Mouse (Mus musculus) spleen, adult 2 months (tissue): ENCODE measurements around the gene Gabbr2. TPM values are rescaled to one million over a fixed set of nuclear protein-coding genes. Genes with fewer than 3 reads are reported as not detected.

ENCODE experiments used
- DNase-seq, 2 experiments: peaks; one replicate each; pipeline versions ENCODE4 v3.0.0 to v3.0.0-alpha.2; 2012 to 2021; ENCODE audit warnings: low spot score in 2 of 2, low read depth in 1 of 2
- H3K27ac ChIP-seq: fragments of 200-500 bp; 2 replicates; pipeline ENCODE4 v1.5.1; 2012; ENCODE audit warnings: low read length, inconsistent platforms; ENCODE audit not compliant: insufficient read depth
- H3K27me3 ChIP-seq: fragments of 200-500 bp; 2 replicates; pipeline ENCODE4 v1.6.1; 2012; ENCODE audit warnings: mild to moderate bottlenecking, moderate library complexity, low read length, inconsistent platforms; ENCODE audit not compliant: control insufficient read depth, insufficient read depth
- H3K36me3 ChIP-seq: fragments of 200-500 bp; 2 replicates; pipeline ENCODE4 v1.6.1; 2012; ENCODE audit warnings: mild to moderate bottlenecking, low read length, inconsistent platforms; ENCODE audit not compliant: control insufficient read depth, insufficient read depth
- H3K4me1 ChIP-seq: fragments of 200-500 bp; 2 replicates; pipeline ENCODE4 v1.6.1; 2011; ENCODE audit warnings: inconsistent platforms; ENCODE audit not compliant: control insufficient read depth, insufficient read depth, insufficient read length
- H3K4me3 ChIP-seq: fragments of 200-500 bp; 2 replicates; pipeline ENCODE4 v1.5.1; 2011; ENCODE audit warnings: mild to moderate bottlenecking, inconsistent platforms; ENCODE audit not compliant: insufficient read depth, insufficient read length; ENCODE audit errors: extremely low read depth
- CTCF ChIP-seq: fragments of 200-500 bp; IDR thresholded peaks from 2 replicates; pipeline ENCODE4 v1.5.1; 2011; ENCODE audit warnings: mild to moderate bottlenecking, inconsistent platforms; ENCODE audit not compliant: insufficient read depth, insufficient read length, insufficient replicate concordance; ENCODE audit errors: extremely low read depth
- POLR2A ChIP-seq: fragments of 200-500 bp; IDR thresholded peaks from 2 replicates; pipeline ENCODE4 v1.6.1; 2011; ENCODE audit warnings: low read depth, low read length, inconsistent platforms
- WGBS: fragments of 180-500 bp; shearing (Covaris S2); methylation state at CpG from one replicate; pipeline ENCODE4 v1.1.7; 2018; 5-methylcytosine and 5-hydroxymethylcytosine counted together
- polyA plus RNA-seq: library from polyadenylated mRNA; depleted of rRNA; stranded (reverse); fragments of >200 nt; gene quantifications from 2 replicates; pipeline ENCODE4 v1.2.3, GENCODE M21; 2012

The Gabbr2 gene
- polyA plus RNA-seq, 1 experiment = not detected

- Histone ChIP-seq H3K36me3 (no peaks in the 10 kb centered on the region), H3K4me1 (no peaks in the 10 kb centered on the region), H3K4me3 (no peak overlapping the region), H3K27me3 (no peaks in the 10 kb centered on the region), H3K27ac (no peak overlapping the region)
- no peak for DNase-seq
- 85% methylated on average over 8 of the region's 8 CpGs for WGBS
- TF ChIP-seq CTCF (no peak), POLR2A (no peak)
Measured at GRCm38 (mm10) chr4:46690023-46690420, 301.7 kb downstream of the Gabbr2 start.

GRCm38 (mm10) chr4:46689397-46690022, 302.2 kb downstream of the Gabbr2 start:
- Histone ChIP-seq H3K36me3 (no peaks in the 10 kb centered on the region), H3K27me3 (no peaks in the 10 kb centered on the region), H3K27ac (no peak overlapping the region), H3K4me3 (no peak overlapping the region), H3K4me1 (no peaks in the 10 kb centered on the region)
- TF ChIP-seq CTCF = peak; percentile 97; the same call in 1 of the 2 replicates
- TF ChIP-seq POLR2A = no peak
- peak; percentile 14 to 59 for DNase-seq
- 47% methylated on average over 15 of the region's 15 CpGs for WGBS

- no peak overlapping the region for H3K4me3 ChIP-seq
- WGBS = 81% methylated on average over 14 of the region's 14 CpGs
- TF ChIP-seq CTCF (no peak), POLR2A (no peak)
- H3K36me3 ChIP-seq = no peaks in the 10 kb centered on the region
- DNase-seq = no peak
- H3K4me1 ChIP-seq = no peaks in the 10 kb centered on the region
- no peaks in the 10 kb centered on the region for H3K27me3 ChIP-seq
- no peak overlapping the region for H3K27ac ChIP-seq
Measured at GRCm38 (mm10) chr4:46688213-46688832, 303.4 kb downstream of the Gabbr2 start.

- no peak for TF ChIP-seq POLR2A
- TF ChIP-seq CTCF = no peak
- no peaks in the 10 kb centered on the region for H3K27me3 ChIP-seq
- H3K36me3 ChIP-seq = no peaks in the 10 kb centered on the region
- H3K4me3 ChIP-seq = no peak overlapping the region
- no peak for DNase-seq
- 88% methylated on average over 6 of the region's 6 CpGs for WGBS
- H3K27ac ChIP-seq = no peak overlapping the region
- no peaks in the 10 kb centered on the region for H3K4me1 ChIP-seq
Measured at GRCm38 (mm10) chr4:46684160-46684559, 307.5 kb downstream of the Gabbr2 start.

GRCm38 (mm10) chr4:46676646-46677045, 315.0 kb downstream of the Gabbr2 start:
- WGBS = 50% methylated on average over 3 of the region's 3 CpGs
- Histone ChIP-seq H3K4me3 (no peak overlapping the region), H3K27me3 (no peaks in the 10 kb centered on the region), H3K27ac (no peak overlapping the region), H3K4me1 (no peaks in the 10 kb centered on the region), H3K36me3 (no peaks in the 10 kb centered on the region)
- no peak for TF ChIP-seq CTCF
- TF ChIP-seq POLR2A = no peak
- no peak for DNase-seq

- no peaks in the 10 kb centered on the region for H3K27me3 ChIP-seq
- no peaks in the 10 kb centered on the region for H3K4me1 ChIP-seq
- no peaks in the 10 kb centered on the region for H3K36me3 ChIP-seq
- TF ChIP-seq POLR2A (no peak), CTCF (no peak)
- no peak overlapping the region for H3K4me3 ChIP-seq
- DNase-seq = no peak
- 22% methylated on average over 4 of the region's 4 CpGs for WGBS
- H3K27ac ChIP-seq = no peak overlapping the region
Measured at GRCm38 (mm10) chr4:46675992-46676391, 315.7 kb downstream of the Gabbr2 start.

GRCm38 (mm10) chr4:46675272-46675785, 316.3 kb downstream of the Gabbr2 start:
- H3K4me1 ChIP-seq = no peaks in the 10 kb centered on the region
- WGBS = 31% methylated on average over 11 of the region's 11 CpGs
- DNase-seq = no peak
- H3K27ac ChIP-seq = no peak overlapping the region
- no peaks in the 10 kb centered on the region for H3K27me3 ChIP-seq
- H3K4me3 ChIP-seq = no peak overlapping the region
- no peaks in the 10 kb centered on the region for H3K36me3 ChIP-seq
- TF ChIP-seq CTCF (no peak), POLR2A (no peak)
